Mouse (Mus musculus) stomach, embryonic 15.5 days (tissue): ENCODE measurements around the gene Tmem206. TPM values are rescaled to one million over a fixed set of nuclear protein-coding genes. Genes with fewer than 3 reads are reported as not detected.
A peak's percentile ranks its signal among the peaks of the same experiment; 100 is the strongest.

Experiments
- ATAC-seq: fragments of 200-750 bp; cut with Nextera tagmentation; 2 replicates; pipeline ENCODE4 v1.8.0; 2017; ENCODE audit warnings: low read depth, moderate number of reproducible peaks, moderate TSS enrichment; ENCODE audit not compliant: insufficient read depth, low FRiP score
- H3K27ac ChIP-seq: fragments of 300-500 bp; sonication (generic); 2 replicates; pipeline ENCODE4 v1.5.1; 2015; ENCODE audit warnings: mild to moderate bottlenecking, inconsistent platforms
- H3K27me3 ChIP-seq: fragments of 300-500 bp; sonication (generic); replicated peaks from 2 replicates; pipeline ENCODE4 v1.6.1; 2015; ENCODE audit warnings: inconsistent platforms
- H3K36me3 ChIP-seq: fragments of 300-500 bp; sonication (generic); 2 replicates; pipeline ENCODE4 v1.6.1; 2015; ENCODE audit warnings: inconsistent platforms
- H3K4me1 ChIP-seq: fragments of 300-500 bp; sonication (generic); 2 replicates; pipeline ENCODE4 v1.6.1; 2015; ENCODE audit warnings: inconsistent platforms
- H3K4me2 ChIP-seq: fragments of 300-500 bp; sonication (generic); 2 replicates; pipeline ENCODE4 v1.6.1; 2015; ENCODE audit warnings: mild to moderate bottlenecking, inconsistent platforms
- H3K4me3 ChIP-seq: fragments of 300-500 bp; sonication (generic); replicated peaks from 2 replicates; pipeline ENCODE4 v1.5.1; 2015; ENCODE audit warnings: inconsistent platforms
- H3K9ac ChIP-seq: fragments of 300-500 bp; sonication (generic); 2 replicates; pipeline ENCODE4 v1.6.1; 2015; ENCODE audit warnings: inconsistent platforms
- H3K9me3 ChIP-seq: fragments of 300-500 bp; sonication (generic); 2 replicates; pipeline ENCODE4 v1.6.1; 2016; ENCODE audit warnings: inconsistent platforms
- WGBS: fragments of 180-500 bp; shearing (Covaris S2); methylation state at CpG from one replicate; pipeline ENCODE4 v1.1.7; 2015; 5-methylcytosine and 5-hydroxymethylcytosine counted together
- polyA plus RNA-seq: library from polyadenylated mRNA; unstranded; fragments of >200 nt; fragmentation: Nextera tagmentation; extraction: Ambion mirVana; gene quantifications from 2 replicates; pipeline ENCODE4 v1.2.1, GENCODE M21; 2015

Gene Tmem206
- 20.0 and 20.8 TPM in 2 replicates for polyA plus RNA-seq

GRCm38 (mm10) chr1:191325726-191326232 is at the start of gene Tmem206:
Tmem206 (plus strand) TSS chr1:191325912.
- H3K4me1 ChIP-seq: peaks cover 25% of the 10 kb centered on the region
- H3K4me2 ChIP-seq: peak within 1 kb of the TSS; percentile 91
- H3K4me3 ChIP-seq: peak within 1 kb of the TSS; percentile 92
- WGBS: under 1% methylated on average over 42 of the region's 42 CpGs
- peak within 1 kb of the TSS; percentile 68 for H3K9ac ChIP-seq
- H3K9me3 ChIP-seq: no peaks in the 10 kb centered on the region
- peak; percentile 95 for ATAC-seq
- 0 out of 2 replicates have a peak, but pooled peaks cover 3% of the 10 kb centered on the region for H3K36me3 ChIP-seq
- peak within 1 kb of the TSS; percentile 73 for H3K27ac ChIP-seq
- no peaks in the 10 kb centered on the region for H3K27me3 ChIP-seq

DNA sequence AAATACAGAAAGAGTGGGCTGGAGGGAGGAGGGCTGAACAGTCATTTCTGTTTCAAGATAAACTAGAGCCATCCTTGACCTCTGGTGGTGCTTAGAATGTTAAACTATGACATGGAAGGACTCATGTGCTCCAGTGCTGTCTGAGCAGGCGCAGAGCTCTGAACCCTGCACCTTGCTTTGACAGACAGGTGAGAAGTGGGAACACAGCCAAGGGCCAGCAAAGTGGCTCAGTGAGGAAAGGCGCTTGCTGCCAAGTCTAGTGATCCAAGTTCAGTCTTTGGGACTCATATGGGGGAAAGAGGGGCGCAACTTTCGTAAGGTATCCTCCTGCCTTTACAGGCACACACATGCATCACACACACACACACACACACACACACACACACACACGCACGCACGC is 49.5 kb upstream of the Tmem206 start:
- WGBS: 93% methylated on average over 7 of the region's 7 CpGs

DNA sequence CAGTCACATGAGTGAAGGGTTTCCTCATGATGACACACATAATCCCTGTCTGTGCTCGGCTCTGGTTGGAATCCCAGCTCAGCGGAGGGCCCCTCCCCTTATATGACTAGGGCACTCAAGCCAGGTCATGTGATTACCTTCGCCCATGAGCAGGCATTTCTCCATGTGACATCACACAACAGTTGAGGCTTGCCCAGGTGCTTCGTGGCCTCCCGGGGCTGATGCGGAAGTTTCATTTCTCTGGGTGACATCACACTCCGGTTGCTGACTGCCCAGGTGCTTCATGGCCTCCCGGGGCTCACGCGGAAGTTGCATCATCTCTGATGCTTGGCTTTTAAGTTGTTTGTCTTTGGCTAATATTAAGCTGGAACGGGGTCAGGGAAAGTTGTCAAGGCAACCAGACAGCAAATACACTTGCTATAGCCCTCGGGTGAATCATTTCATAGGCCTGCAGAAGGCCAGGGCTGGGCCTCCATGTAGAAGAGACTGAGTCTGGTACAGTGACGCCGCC is 48.1 kb upstream of the Tmem206 start:
- H3K27ac ChIP-seq: no peak overlapping the region
- H3K4me1 ChIP-seq: peaks cover 6% of the 10 kb centered on the region; the same call in 1 of the 2 replicates
- no peaks in the 10 kb centered on the region for H3K36me3 ChIP-seq
- 58% methylated on average over 14 of the region's 14 CpGs for whole genome bisulfite sequencing
- no peak overlapping the region for H3K4me3 ChIP-seq
- H3K9me3 ChIP-seq: no peaks in the 10 kb centered on the region
- H3K27me3 ChIP-seq: no peaks in the 10 kb centered on the region
- H3K4me2 ChIP-seq: peak overlapping the region; percentile 13; the same call in 1 of the 2 replicates
- ATAC-seq: peak; percentile 77
- no peak overlapping the region for H3K9ac ChIP-seq

More for the DNA sequence above, 49.5 kb upstream of the Tmem206 start:
- Histone ChIP-seq H3K9me3 (no peaks in the 10 kb centered on the region), H3K36me3 (no peaks in the 10 kb centered on the region), H3K4me3 (no peak overlapping the region), H3K27ac (no peak overlapping the region), H3K27me3 (no peaks in the 10 kb centered on the region), H3K4me2 (no peak overlapping the region), H3K4me1 (peaks cover 6% of the 10 kb centered on the region; the same call in 1 of the 2 replicates), H3K9ac (no peak overlapping the region)
- no peak for ATAC-seq

DNA sequence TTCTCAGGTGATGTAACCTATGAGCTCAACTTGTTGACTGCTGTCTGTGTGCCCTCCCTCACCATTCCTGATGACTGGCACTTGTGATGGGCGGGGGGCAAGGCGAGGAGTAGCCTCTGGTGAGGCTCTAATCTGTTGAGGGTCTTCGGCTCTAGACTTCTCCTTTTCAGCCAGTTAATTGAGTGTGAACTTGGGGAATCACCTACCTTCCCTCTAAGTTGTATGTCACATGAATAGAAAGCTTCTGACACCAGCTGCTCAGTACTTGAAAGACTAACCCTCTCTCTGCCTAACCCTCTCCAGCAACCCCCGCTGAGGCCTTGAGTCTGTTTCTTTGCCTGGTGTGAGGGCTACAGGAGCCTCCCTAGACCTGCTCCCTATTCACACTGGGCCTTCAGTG is 47.4 kb upstream of the Tmem206 start:
- H3K9me3 ChIP-seq: no peaks in the 10 kb centered on the region
- 81% methylated on average over 4 of the region's 4 CpGs for WGBS
- H3K4me1 ChIP-seq: peaks cover 6% of the 10 kb centered on the region; the same call in 1 of the 2 replicates
- H3K4me3 ChIP-seq: no peak overlapping the region
- no peaks in the 10 kb centered on the region for H3K27me3 ChIP-seq
- no peak overlapping the region for H3K4me2 ChIP-seq
- no peaks in the 10 kb centered on the region for H3K36me3 ChIP-seq
- ATAC-seq: no peak
- H3K9ac ChIP-seq: no peak overlapping the region
- no peak overlapping the region for H3K27ac ChIP-seq

DNA sequence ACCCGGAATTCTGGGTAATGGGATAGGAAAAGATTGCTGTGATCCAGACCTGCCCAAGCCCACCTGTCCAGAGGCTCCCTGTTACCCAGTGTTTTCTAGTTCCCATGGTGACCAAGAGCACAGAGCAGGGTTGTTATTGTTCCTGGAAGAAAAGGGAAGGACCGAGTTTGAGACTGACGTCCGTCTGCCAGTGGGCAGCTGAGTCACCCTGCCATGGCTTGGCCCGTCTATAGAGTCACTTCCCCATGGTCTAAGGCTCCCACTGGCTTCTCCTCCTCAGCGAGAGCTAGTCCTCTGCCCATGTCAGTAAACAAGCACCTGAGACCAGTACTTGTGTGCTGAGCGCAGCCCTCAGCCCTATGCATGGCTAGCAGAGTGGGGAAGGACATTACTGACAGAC is 44.5 kb upstream of the Tmem206 start:
- H3K9me3 ChIP-seq: no peaks in the 10 kb centered on the region
- H3K9ac ChIP-seq: no peak overlapping the region
- peaks cover 6% of the 10 kb centered on the region; the same call in 1 of the 2 replicates for H3K4me1 ChIP-seq
- no peaks in the 10 kb centered on the region for H3K36me3 ChIP-seq
- H3K4me2 ChIP-seq: no peak overlapping the region
- no peak for ATAC-seq
- no peaks in the 10 kb centered on the region for H3K27me3 ChIP-seq
- no peak overlapping the region for H3K4me3 ChIP-seq
- no peak overlapping the region for H3K27ac ChIP-seq
- whole genome bisulfite sequencing: 56% methylated on average over 7 of the region's 7 CpGs

- ATAC-seq: no peak
- peaks cover 6% of the 10 kb centered on the region; the same call in 1 of the 2 replicates for H3K4me1 ChIP-seq
- H3K9ac ChIP-seq: no peak overlapping the region
- 71% methylated on average over 1 of the region's 1 CpGs for WGBS
- no peak overlapping the region for H3K4me2 ChIP-seq
- no peak overlapping the region for H3K4me3 ChIP-seq
- H3K27ac ChIP-seq: no peak overlapping the region
- H3K27me3 ChIP-seq: no peaks in the 10 kb centered on the region
- H3K36me3 ChIP-seq: no peaks in the 10 kb centered on the region
- H3K9me3 ChIP-seq: no peaks in the 10 kb centered on the region
These were observed 43.4 kb upstream of the Tmem206 start for GRCm38 (mm10) chr1:191282319-191282718.

DNA sequence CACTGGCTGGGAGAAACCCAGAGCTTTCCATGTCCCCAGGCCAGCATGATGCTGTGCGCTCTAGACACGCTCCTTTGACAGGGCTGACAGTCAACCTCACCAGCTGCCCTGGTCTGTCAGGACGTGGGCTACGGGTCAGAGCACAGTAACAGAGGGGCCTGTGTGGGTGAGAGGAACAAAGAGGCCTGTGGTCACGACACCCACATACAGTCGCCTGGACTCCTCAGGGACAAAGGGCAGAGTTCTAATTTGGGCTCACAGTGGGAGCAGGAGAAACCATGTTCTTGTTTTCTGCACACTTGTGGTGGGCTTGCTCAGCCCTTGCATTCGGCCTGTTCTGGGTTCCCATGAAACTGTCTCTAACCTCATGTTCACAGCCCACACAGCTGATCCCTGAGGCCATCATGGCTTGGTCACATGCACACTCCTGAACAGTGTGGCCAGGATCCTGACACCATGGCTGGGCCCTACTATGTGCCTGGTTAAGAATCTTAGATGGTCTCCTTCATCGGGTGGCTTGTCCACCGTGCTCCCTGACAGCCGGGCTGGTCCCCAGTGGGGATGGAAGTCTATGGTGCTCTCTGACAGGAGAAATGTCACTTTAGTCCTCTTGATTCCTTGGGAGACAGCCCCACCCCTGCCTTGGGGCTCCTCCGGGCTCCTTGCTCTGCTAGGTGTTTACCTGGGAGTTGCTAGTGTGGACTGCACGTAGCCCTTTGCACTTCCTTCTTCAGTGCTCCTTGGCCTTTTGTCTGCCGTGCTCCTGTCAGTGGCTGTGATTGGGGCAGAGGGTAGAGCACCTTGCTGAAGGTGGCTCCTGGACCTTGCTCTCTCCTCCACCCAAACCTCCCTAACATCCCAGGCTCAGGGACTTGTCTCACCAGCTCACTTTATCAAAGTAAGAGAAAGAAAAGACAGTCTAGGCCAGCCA is 42.3 kb upstream of the Tmem206 start:
- peak overlapping the region; percentile 61 for H3K27ac ChIP-seq
- ATAC-seq: peak; percentile 71

DNA sequence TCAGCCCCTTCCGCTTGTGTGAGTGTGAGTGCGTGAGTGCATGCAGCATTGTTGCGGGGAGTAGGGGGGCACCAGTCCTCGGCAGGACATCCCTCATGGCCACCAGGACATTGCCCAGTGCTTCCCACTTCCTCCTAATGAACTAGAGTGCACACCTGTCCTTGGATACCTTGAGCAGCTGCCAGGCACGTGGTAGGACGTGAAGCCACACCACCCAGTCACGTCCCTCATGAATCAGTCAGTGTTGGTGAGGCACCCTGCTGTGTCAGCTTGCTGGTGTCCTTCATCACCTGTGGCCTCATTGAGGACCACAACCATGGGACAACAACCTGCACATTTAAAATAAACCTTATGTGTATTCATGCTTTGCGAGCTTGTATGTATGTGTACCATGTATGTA is 41.2 kb upstream of the Tmem206 start:
- no peaks in the 10 kb centered on the region for H3K9me3 ChIP-seq
- no peak overlapping the region for H3K4me3 ChIP-seq
- no peak overlapping the region for H3K4me2 ChIP-seq
- H3K36me3 ChIP-seq: no peaks in the 10 kb centered on the region
- no peak overlapping the region for H3K27ac ChIP-seq
- H3K9ac ChIP-seq: no peak overlapping the region
- no peak for ATAC-seq
- WGBS: 79% methylated on average over 8 of the region's 8 CpGs
- H3K27me3 ChIP-seq: no peaks in the 10 kb centered on the region
- H3K4me1 ChIP-seq: no peaks in the 10 kb centered on the region

More for the DNA sequence above, 42.3 kb upstream of the Tmem206 start:
- peaks cover 1% of the 10 kb centered on the region; the same call in 1 of the 2 replicates for H3K4me1 ChIP-seq
- H3K36me3 ChIP-seq: no peaks in the 10 kb centered on the region
- H3K4me3 ChIP-seq: no peak overlapping the region
- no peak overlapping the region for H3K9ac ChIP-seq
- H3K9me3 ChIP-seq: no peaks in the 10 kb centered on the region
- WGBS: 74% methylated on average over 13 of the region's 13 CpGs
- H3K4me2 ChIP-seq: no peak overlapping the region
- H3K27me3 ChIP-seq: no peaks in the 10 kb centered on the region

DNA sequence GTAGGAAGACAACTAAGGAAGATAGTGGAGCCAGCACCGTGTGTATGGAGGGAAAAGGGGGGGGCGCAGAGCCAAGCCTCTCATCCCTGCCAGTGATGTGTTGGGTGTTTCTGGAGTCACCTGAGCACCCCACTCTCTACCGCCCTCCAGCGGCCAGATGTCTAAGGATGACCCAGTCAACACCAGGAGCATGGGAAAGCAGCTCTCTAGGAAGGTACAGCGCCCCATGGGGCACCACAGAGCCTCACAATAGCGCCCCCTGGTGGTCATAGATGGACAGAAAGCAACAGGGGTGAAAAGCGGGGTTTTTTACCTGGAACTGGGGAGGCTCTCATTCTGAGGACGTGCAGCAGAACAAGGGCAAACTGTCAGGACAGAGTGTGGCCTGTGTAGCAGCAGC is 37.0 kb upstream of the Tmem206 start:
- Histone ChIP-seq H3K4me3 (no peak overlapping the region), H3K4me1 (no peaks in the 10 kb centered on the region; the same call in 1 of the 2 replicates), H3K27me3 (no peaks in the 10 kb centered on the region), H3K9ac (no peak overlapping the region), H3K27ac (no peak overlapping the region), H3K9me3 (no peaks in the 10 kb centered on the region), H3K36me3 (no peaks in the 10 kb centered on the region), H3K4me2 (no peak overlapping the region)
- no peak for ATAC-seq
- WGBS: 40% methylated on average over 8 of the region's 8 CpGs

DNA sequence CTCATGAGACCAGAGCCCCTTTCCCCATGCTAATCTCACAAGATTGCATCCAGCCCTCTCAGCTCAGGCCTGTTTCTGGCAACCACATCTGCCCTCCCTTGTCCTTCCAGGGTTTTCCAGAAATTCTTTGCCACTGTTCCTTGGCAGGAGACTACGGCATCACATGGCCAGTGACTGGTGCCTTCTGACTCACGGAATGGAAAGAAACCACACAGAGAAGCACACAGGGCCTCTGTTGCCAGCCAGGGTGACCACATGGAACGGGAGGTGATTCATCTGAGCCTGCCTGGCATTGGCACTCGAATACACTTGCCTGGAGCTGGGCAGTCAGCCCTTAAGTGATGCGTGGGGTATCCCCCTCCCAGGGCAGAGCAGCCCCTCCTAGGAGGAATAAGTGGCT is 33.4 kb upstream of the Tmem206 start:
- 70% methylated on average over 5 of the region's 5 CpGs for WGBS
- Histone ChIP-seq H3K4me1 (peaks cover 7% of the 10 kb centered on the region; the same call in 1 of the 2 replicates), H3K36me3 (no peaks in the 10 kb centered on the region), H3K4me3 (no peak overlapping the region), H3K27me3 (no peaks in the 10 kb centered on the region), H3K27ac (no peak overlapping the region), H3K9me3 (no peaks in the 10 kb centered on the region), H3K9ac (no peak overlapping the region), H3K4me2 (no peak overlapping the region)
- ATAC-seq: no peak

DNA sequence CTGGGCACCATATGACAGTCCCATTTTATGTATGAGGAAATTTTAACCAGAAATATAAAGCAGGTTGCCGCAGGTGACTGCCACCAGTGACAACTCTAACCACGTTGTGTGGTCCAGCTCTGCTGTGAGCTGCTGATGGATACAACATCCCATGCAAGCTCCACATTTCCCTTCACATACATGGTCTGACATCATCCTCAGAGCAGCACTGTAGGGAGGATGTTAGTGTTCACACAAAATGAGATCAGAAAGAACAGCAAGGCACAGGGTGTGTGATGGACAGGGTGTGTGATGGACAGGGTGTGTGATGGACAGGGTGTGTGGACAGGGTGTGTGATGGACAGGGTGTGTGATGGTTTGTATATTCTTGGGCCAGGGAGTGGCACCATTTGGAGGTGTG is 32.7 kb upstream of the Tmem206 start:
- H3K36me3 ChIP-seq: no peaks in the 10 kb centered on the region
- H3K4me3 ChIP-seq: no peak overlapping the region
- no peaks in the 10 kb centered on the region for H3K27me3 ChIP-seq
- no peak for ATAC-seq
- H3K9me3 ChIP-seq: no peaks in the 10 kb centered on the region
- H3K4me2 ChIP-seq: no peak overlapping the region
- 90% methylated on average over 2 of the region's 2 CpGs for WGBS
- no peak overlapping the region for H3K9ac ChIP-seq
- no peak overlapping the region for H3K27ac ChIP-seq
- H3K4me1 ChIP-seq: peaks cover 7% of the 10 kb centered on the region; the same call in 1 of the 2 replicates
